Comparison of ENCODE assay signal across 13 mouse cellular contexts in the genomic region with DNA sequence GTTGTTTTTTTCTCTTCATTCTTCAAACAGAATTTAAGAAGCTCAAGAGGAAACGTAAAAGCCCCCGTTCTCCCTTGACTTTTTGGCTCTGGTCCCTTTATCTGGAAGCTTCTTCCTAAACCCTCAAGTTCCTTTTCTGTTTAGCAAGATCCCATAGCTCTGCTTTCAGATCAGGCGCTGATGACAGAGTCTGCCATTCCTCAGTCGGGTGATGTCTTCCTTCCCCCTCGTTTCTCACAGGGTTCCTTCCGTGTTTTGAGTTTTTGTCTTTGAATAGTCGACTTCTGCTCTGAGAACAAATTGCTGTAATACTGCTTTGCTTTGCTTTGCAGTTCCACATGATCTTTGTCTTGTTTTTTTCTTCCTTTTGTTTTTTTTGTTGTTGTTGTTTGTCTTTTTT. TPM values are rescaled to one million over a fixed set of nuclear protein-coding genes. Genes with fewer than 3 reads are reported as not detected.
DNase-seq lines count a peak whose midpoint lies in the region; ATAC-seq and TF ChIP-seq lines count a peak whose summit lies in the region.
"Had no signal": no experiment of that assay in that cellular context is flagged by ENCODE, and none has a peak within 500 bp of the region (broad histone marks: within the 10 kb centered on the region; RNA-seq: fewer than 3 reads in every experiment).

No protein-coding gene starts in this region.

- 49% methylated on average over 7 of the region's 7 CpGs for WGBS in heart, embryonic 12.5 days
- 45% methylated on average over 7 of the region's 7 CpGs for WGBS in heart, postnatal 0 days

- no peak overlapping the region for H3K4me3 ChIP-seq in heart, embryonic 12.5 days
- no peak overlapping the region for H3K4me3 ChIP-seq in left cerebral cortex, adult 2 months
- no peak overlapping the region for H3K4me3 ChIP-seq in MEL (ENCODE audit: control insufficient read depth in 1 of 2, insufficient read depth in 1 of 2, low read depth in 2 of 2, low read length in 2 of 2)
- no peak overlapping the region for H3K4me3 ChIP-seq in heart, postnatal 0 days (ENCODE audit: low read depth, low read length)
- H3K4me3 ChIP-seq: midbrain, embryonic 15.5 days had no signal

- TF ChIP-seq EP300 in MEL (IDR thresholded peaks at IDR 0.05; ENCODE audit: low read depth in 1 of 2, low read length in 2 of 2) = no peak
- TF ChIP-seq EP300 in heart, postnatal 0 days (IDR thresholded peaks at IDR 0.05; ENCODE audit: low read depth) = no peak

- DNase-seq in heart, adult 8-10 months (ENCODE audit: low spot score) = peak; percentile 53
- DNase-seq in left cerebral cortex, adult 2 months (ENCODE audit: extremely low spot score in 1 of 2, low spot score in 2 of 2) = no peak
- no peak for DNase-seq in left cerebral cortex, adult 11 months (ENCODE audit: low spot score)
- DNase-seq in MEL (ENCODE audit: low read depth, low spot score) = peak; percentile 49
- no peak for DNase-seq in heart, postnatal 0 days (ENCODE audit: low spot score)
- DNase-seq in thymus, postnatal 4 days = no peak
- DNase-seq in adrenal gland, adult 8-10 months = no peak
- DNase-seq: gastrocnemius, postnatal 10 days; thymus, postnatal 36 days had no signal

- no peaks in the 10 kb centered on the region for H3K4me1 ChIP-seq in heart, embryonic 12.5 days (replicated peaks)
- peaks cover 0 to 3% of the 10 kb centered on the region in 2 experiments; a peak in 1 of 4 replicates for H3K4me1 ChIP-seq in MEL (ENCODE audit: control insufficient read depth in 1 of 2, insufficient read depth in 2 of 2, low read length in 2 of 2)
- H3K4me1 ChIP-seq in heart, postnatal 0 days (ENCODE audit: control insufficient read depth, insufficient read depth) = no peaks in the 10 kb centered on the region
- H3K4me1 ChIP-seq: midbrain, embryonic 15.5 days had no signal

- no peak overlapping the region for H3K4me2 ChIP-seq in heart, embryonic 12.5 days
- no peak overlapping the region for H3K4me2 ChIP-seq in heart, postnatal 0 days (ENCODE audit: low read depth, low read length)
- H3K4me2 ChIP-seq: midbrain, embryonic 15.5 days had no signal

- no peak overlapping the region for H3K27ac ChIP-seq in heart, embryonic 12.5 days (ENCODE audit: poor library complexity, severe bottlenecking)
- peak overlapping the region; percentile 83 for H3K27ac ChIP-seq in left cerebral cortex, adult 2 months
- no peak overlapping the region for H3K27ac ChIP-seq in MEL (ENCODE audit: control insufficient read depth, low read depth, low read length)
- peak overlapping the region; percentile 67; the same call in 1 of the 2 replicates for H3K27ac ChIP-seq in heart, postnatal 0 days (ENCODE audit: low read depth)
- H3K27ac ChIP-seq: liver, embryonic 14.5 days; midbrain, embryonic 15.5 days had no signal

- no peak for TF ChIP-seq RAD21 in MEL (IDR thresholded peaks at IDR 0.05; ENCODE audit: low read depth, low read length)

- no peak for ATAC-seq in heart, embryonic 12.5 days (ENCODE audit: insufficient number of reproducible peaks, low FRiP score)
- no peak for ATAC-seq in heart, postnatal 0 days (ENCODE audit: insufficient read depth, low read depth)
- ATAC-seq: hindbrain, embryonic 16.5 days; midbrain, embryonic 15.5 days had no signal

- H3K9ac ChIP-seq in heart, embryonic 12.5 days = no peak overlapping the region
- no peak overlapping the region for H3K9ac ChIP-seq in MEL (ENCODE audit: control insufficient read depth, low read depth, low read length, poor library complexity, severe bottlenecking)
- H3K9ac ChIP-seq in heart, postnatal 0 days (replicated peaks; ENCODE audit: low read depth, low read length) = no peak overlapping the region
- H3K9ac ChIP-seq: liver, embryonic 14.5 days; midbrain, embryonic 15.5 days had no signal

- no peaks in the 10 kb centered on the region for H3K27me3 ChIP-seq in heart, embryonic 12.5 days (replicated peaks)
- H3K27me3 ChIP-seq in MEL (ENCODE audit: control insufficient read depth in 1 of 2, insufficient read depth in 2 of 2, low read length in 2 of 2) = no peaks in the 10 kb centered on the region; a peak in 3 of 4 replicates
- H3K27me3 ChIP-seq in heart, postnatal 0 days (ENCODE audit: control insufficient read depth, insufficient read depth, low read length) = no peaks in the 10 kb centered on the region
- H3K27me3 ChIP-seq: midbrain, embryonic 15.5 days had no signal

- no peaks in the 10 kb centered on the region; the same call in 1 of the 2 replicates for H3K9me3 ChIP-seq in heart, embryonic 12.5 days (replicated peaks)
- H3K9me3 ChIP-seq in MEL (replicated peaks; ENCODE audit: insufficient read depth, low read length) = no peaks in the 10 kb centered on the region
- no peaks in the 10 kb centered on the region for H3K9me3 ChIP-seq in heart, postnatal 0 days (replicated peaks; ENCODE audit: control insufficient read depth, low read length)
- H3K9me3 ChIP-seq: midbrain, embryonic 15.5 days had no signal

- no peak for TF ChIP-seq CTCF in left cerebral cortex, adult 2 months (IDR thresholded peaks at IDR 0.05)
- TF ChIP-seq CTCF in MEL (IDR thresholded peaks at IDR 0.05 in 2 of 3, conservative IDR thresholded peaks at IDR 0.05 in 1 of 3; ENCODE audit: control insufficient read depth in 1 of 3, insufficient read depth in 1 of 3, low read depth in 2 of 3, low read length in 3 of 3, poor library complexity in 1 of 3, severe bottlenecking in 1 of 3) = no peak
- TF ChIP-seq CTCF in heart, postnatal 0 days (IDR thresholded peaks at IDR 0.05; ENCODE audit: low read depth) = no peak

- TF ChIP-seq POLR2A in MEL (IDR thresholded peaks at IDR 0.05; ENCODE audit: control insufficient read depth in 1 of 2, insufficient read depth in 1 of 2, low read depth in 1 of 2, low read length in 2 of 2, poor library complexity in 1 of 2) = no peak

- no peaks in the 10 kb centered on the region for H3K36me3 ChIP-seq in heart, embryonic 12.5 days
- H3K36me3 ChIP-seq in MEL (ENCODE audit: control insufficient read depth in 1 of 2, insufficient read depth in 2 of 2, low read length in 2 of 2) = no peaks in the 10 kb centered on the region; a peak in 1 of 4 replicates
- H3K36me3 ChIP-seq in heart, postnatal 0 days (replicated peaks; ENCODE audit: control insufficient read depth, insufficient read depth, low read length) = no peaks in the 10 kb centered on the region
- H3K36me3 ChIP-seq: midbrain, embryonic 15.5 days had no signal

- H3K79me2 ChIP-seq in MEL (ENCODE audit: control insufficient read depth, insufficient read depth, low read length, poor library complexity) = no peaks in the 10 kb centered on the region

- intact Hi-C loops in left cerebral cortex, adult 2 months (cut with DNase I) = loop anchor here (1.0 kb wide), 1 partner anchor 72 kb away; no protein-coding TSS in a partner anchor

TF ChIP-seq in MEL, 35 proteins besides CTCF, POLR2A, EP300 and RAD21:
- TF ChIP-seq ETS1 (IDR thresholded peaks at IDR 0.05; ENCODE audit: low read depth, low read length) (no peak), ZNF384 (IDR thresholded peaks at IDR 0.05; ENCODE audit: low read depth, low read length) (peak; percentile 41; the same call in 1 of the 2 replicates), POLR2AphosphoS5 (IDR thresholded peaks at IDR 0.05; ENCODE audit: borderline replicate concordance, low read depth, low read length) (no peak)
TF ChIP-seq in MEL: peak in this region for 1.

RNA-seq across cellular contexts. Expression of gene Entpd1, which starts 18.4 kb away (rescaled TPM):
- 10 to 100 TPM; 17.5 to 21.0 (median 19.8) TPM for total RNA-seq in heart, adult 8-10 months (2022)
- polyA plus RNA-seq in heart, embryonic 12.5 days (2016; fragmentation: Nextera tagmentation; extraction: Ambion mirVana) = 10.6 and 10.9 TPM in 2 replicates
- total RNA-seq in left cerebral cortex, adult 2 months (2021) = 10 to 100 TPM; 14.1 to 18.4 TPM
- total RNA-seq in MEL (2012; rRNA removed) = not detected in 2 replicates
- polyA plus RNA-seq in MEL (2012; ENCODE audit: insufficient read depth in 1 of 2, insufficient read length in 2 of 2, low read depth in 1 of 2, low replicate concordance in 2 of 2, missing spikeins in 1 of 2) = not detected
- total RNA-seq in heart, postnatal 0 days (2014; rRNA removed; ENCODE audit: low replicate concordance) = 18.5 and 31.7 TPM in 2 replicates
- polyA plus RNA-seq in heart, postnatal 0 days (2015; fragmentation: Nextera tagmentation; extraction: Ambion mirVana) = 9.2 and 10.3 TPM in 2 replicates
- total RNA-seq in adrenal gland, adult 8-10 months (2022) = 10 to 100 TPM; 27.5 to 34.8 (median 31.5) TPM

RNA-seq across cellular contexts. Expression of gene Tctn3, which starts 18.6 kb away (rescaled TPM):
- 1 to 10 TPM; 4.6 to 7.9 (median 6.8) TPM for total RNA-seq in heart, adult 8-10 months (2022)
- 10.6 and 11.1 TPM in 2 replicates for polyA plus RNA-seq in heart, embryonic 12.5 days (2016; fragmentation: Nextera tagmentation; extraction: Ambion mirVana)
- total RNA-seq in left cerebral cortex, adult 2 months (2021) = 10 to 100 TPM; 20.7 to 22.4 TPM
- 2.9 and 3.6 TPM in 2 replicates for total RNA-seq in MEL (2012; rRNA removed)
- 1 to 10 TPM in 1 of 2 experiments, not detected in 1; 6.2 TPM for polyA plus RNA-seq in MEL (2012; ENCODE audit: insufficient read depth in 1 of 2, insufficient read length in 2 of 2, low read depth in 1 of 2, low replicate concordance in 2 of 2, missing spikeins in 1 of 2)
- total RNA-seq in heart, postnatal 0 days (2014; rRNA removed; ENCODE audit: low replicate concordance) = 10.7 and 16.2 TPM in 2 replicates
- 6.7 and 7.0 TPM in 2 replicates for polyA plus RNA-seq in heart, postnatal 0 days (2015; fragmentation: Nextera tagmentation; extraction: Ambion mirVana)
- total RNA-seq in adrenal gland, adult 8-10 months (2022) = 10 to 100 TPM in 2 of 4 experiments, 1 to 10 TPM in 2; 6.8 to 12.1 (median 8.9) TPM

RNA-seq across cellular contexts. Expression of gene Aldh18a1, which starts 42.3 kb away (rescaled TPM):
- 1 to 10 TPM; 4.5 to 7.5 (median 5.8) TPM for total RNA-seq in heart, adult 8-10 months (2022)
- polyA plus RNA-seq in heart, embryonic 12.5 days (2016; fragmentation: Nextera tagmentation; extraction: Ambion mirVana) = 50.2 and 50.6 TPM in 2 replicates
- total RNA-seq in left cerebral cortex, adult 2 months (2021) = 10 to 100 TPM; 22.7 to 25.4 TPM
- 35.3 and 68.5 TPM in 2 replicates for total RNA-seq in MEL (2012; rRNA removed)
- polyA plus RNA-seq in MEL (2012; ENCODE audit: insufficient read depth in 1 of 2, insufficient read length in 2 of 2, low read depth in 1 of 2, low replicate concordance in 2 of 2, missing spikeins in 1 of 2) = 100 to 1,000 TPM in 1 of 2 experiments, 10 to 100 TPM in 1; 89.7 to 214 TPM
- 41.3 and 42.8 TPM in 2 replicates for total RNA-seq in heart, postnatal 0 days (2014; rRNA removed; ENCODE audit: low replicate concordance)
- 20.6 and 20.9 TPM in 2 replicates for polyA plus RNA-seq in heart, postnatal 0 days (2015; fragmentation: Nextera tagmentation; extraction: Ambion mirVana)
- total RNA-seq in adrenal gland, adult 8-10 months (2022) = 10 to 100 TPM; 12.2 to 36.5 (median 16.9) TPM

Comparison
In these comparisons a context has a peak if more than half of its experiments do, and no peak if none do; other contexts are left out.
1. DNase-seq: peak in heart, adult 8-10 months (single experiment) and MEL (single experiment); none in left cerebral cortex, adult 2 months (0 of 2), left cerebral cortex, adult 11 months (single experiment), heart, postnatal 0 days (single experiment), thymus, postnatal 4 days (single experiment) and adrenal gland, adult 8-10 months (single experiment).
2. H3K27ac ChIP-seq: peak in left cerebral cortex, adult 2 months (single experiment) and heart, postnatal 0 days (single experiment); none in heart, embryonic 12.5 days (single experiment) and MEL (single experiment).
3. RNA of gene Entpd1, which starts 18.4 kb away (total RNA-seq): 27.5 to 34.8 TPM in adrenal gland, adult 8-10 months, 18.5 to 31.7 TPM in heart, postnatal 0 days, 17.5 to 21.0 TPM in heart, adult 8-10 months and 14.1 to 18.4 TPM in left cerebral cortex, adult 2 months; not detected in MEL; every median in the first group is over 10 times any median in the second.